Mouse (Mus musculus): ENCODE measurements around the gene Kxd1.

Gene Kxd1

GRCm38 (mm10) chr8:70546412-70546811 lies 18.7 kb upstream of the Kxd1 start:
- DNase-seq, result no peak

- DNase-seq, result no peak
Measured at GRCm38 (mm10) chr8:70544200-70544687, 16.5 kb upstream of the Kxd1 start.

GRCm38 (mm10) chr8:70541081-70541480 lies 13.3 kb upstream of the Kxd1 start:
- DNase-seq, result no peak

- no peak for DNase-seq
Measured at GRCm38 (mm10) chr8:70540507-70541071, 12.8 kb upstream of the Kxd1 start.

- DNase-seq, result peak; percentile 37 to 43
Measured at GRCm38 (mm10) chr8:70540013-70540506, 12.3 kb upstream of the Kxd1 start.

GRCm38 (mm10) chr8:70539077-70539813 lies 11.5 kb upstream of the Kxd1 start, which contains the start of gene Ell:
TSS of gene Ell (plus strand) at chr8:70539457.
- DNase-seq, result peak; percentile 100

GRCm38 (mm10) chr8:70538633-70539076 lies 10.9 kb upstream of the Kxd1 start:
- DNase-seq, result peak; percentile 100

- peak; percentile 59 to 61 for DNase-seq
Measured at GRCm38 (mm10) chr8:70538024-70538579, 10.3 kb upstream of the Kxd1 start.

- no peak for DNase-seq
Measured at GRCm38 (mm10) chr8:70535701-70536100, 7.9 kb upstream of the Kxd1 start.

GRCm38 (mm10) chr8:70535221-70535620 lies 7.5 kb upstream of the Kxd1 start:
- DNase-seq, result no peak

GRCm38 (mm10) chr8:70534281-70534680 lies 6.5 kb upstream of the Kxd1 start:
- DNase-seq, result peak in 1 of 2 experiments; percentile 18

- DNase-seq, result no peak
Measured at GRCm38 (mm10) chr8:70530314-70530713, 2.6 kb upstream of the Kxd1 start.

- DNase-seq, result no peak
Measured at GRCm38 (mm10) chr8:70529741-70530161, 2.0 kb upstream of the Kxd1 start.

- DNase-seq, result no peak
Measured at GRCm38 (mm10) chr8:70529299-70529698, 1.5 kb upstream of the Kxd1 start.

GRCm38 (mm10) chr8:70528182-70528797 lies 534 bp upstream of the Kxd1 start:
- no peak for DNase-seq

- no peak for DNase-seq
Measured at GRCm38 (mm10) chr8:70527111-70527511, 645 bp downstream of the Kxd1 start.

GRCm38 (mm10) chr8:70522592-70523403 lies 5.0 kb downstream of the Kxd1 start:
- peak; percentile 97 for DNase-seq

GRCm38 (mm10) chr8:70519606-70520005 lies 8.2 kb downstream of the Kxd1 start:
- DNase-seq, result no peak

GRCm38 (mm10) chr8:70519043-70519442 lies 8.7 kb downstream of the Kxd1 start:
- no peak for DNase-seq

- no peak for DNase-seq
Measured at GRCm38 (mm10) chr8:70517940-70518643, 9.7 kb downstream of the Kxd1 start.

- DNase-seq, result no peak
Measured at GRCm38 (mm10) chr8:70513441-70513840, 14.3 kb downstream of the Kxd1 start.
